Mouse (Mus musculus) embryo, embryonic 9.5 days (tissue): ENCODE results near the gene 1110025L11Rik.
"Not testable (repeated sequence)": the region's sequence is repeated elsewhere in the genome, so short reads cannot be mapped to it uniquely, and the experiment has no call there.

Experiments
- DNase-seq: peaks from one replicate; pipeline ENCODE4 v3.0.0-alpha.2; 2017; ENCODE audit errors: extremely low spot score

The 1110025L11Rik gene

GRCm38 (mm10) chr16:89063902-89064301 is at the start of gene 1110025L11Rik:
1110025L11Rik (minus strand) TSS chr16:89064002.
- DNase-seq, result not testable (repeated sequence)

GRCm38 (mm10) chr16:89071041-89071440 is 7.2 kb upstream of the 1110025L11Rik start:
- not testable (repeated sequence) for DNase-seq

GRCm38 (mm10) chr16:89047783-89048182 is 16.0 kb downstream of the 1110025L11Rik start, which contains the start of gene Krtap6-5:
Krtap6-5 (minus strand) TSS chr16:89047883.
- DNase-seq, result no peak

- DNase-seq, result not testable (repeated sequence)
Measured at GRCm38 (mm10) chr16:89041372-89041771, 22.4 kb downstream of the 1110025L11Rik start, which contains the start of gene Gm10228. Gm10228 (minus strand) TSS chr16:89041472.

- DNase-seq, result not testable (repeated sequence)
Measured at GRCm38 (mm10) chr16:89031399-89031798, 32.4 kb downstream of the 1110025L11Rik start, which contains the start of gene Krtap6-1. Krtap6-1 (plus strand) TSS chr16:89031699.

- not testable (repeated sequence) for DNase-seq
Measured at GRCm38 (mm10) chr16:89014984-89015383, 48.8 kb downstream of the 1110025L11Rik start, which contains the start of gene Gm10229. Gm10229 (plus strand) TSS chr16:89015284.

GRCm38 (mm10) chr16:89013973-89014372 is 49.8 kb downstream of the 1110025L11Rik start:
- no peak for DNase-seq
